Mouse (Mus musculus) kidney, postnatal 14 days (tissue): ENCODE data around the gene Celf5.
"Not testable (repeated sequence)": the region's sequence is repeated elsewhere in the genome, so short reads cannot be mapped to it uniquely, and the experiment has no call there.

ENCODE experiments used
- DNase-seq: peaks from one replicate; pipeline ENCODE4 v3.0.0; 2022; ENCODE audit warnings: mixed read lengths

Gene Celf5

GRCm38 (mm10) chr10:81451365-81451745 is 31.2 kb downstream of the Celf5 start:
- DNase-seq = no peak

- DNase-seq = no peak
Measured at GRCm38 (mm10) chr10:81450641-81451364, 31.7 kb downstream of the Celf5 start.

- peak; percentile 89 for DNase-seq
Measured at GRCm38 (mm10) chr10:81450140-81450539, 32.4 kb downstream of the Celf5 start.

- not testable (repeated sequence) for DNase-seq
Measured at GRCm38 (mm10) chr10:81445516-81445915, 37.0 kb downstream of the Celf5 start.

GRCm38 (mm10) chr10:81441019-81441418 is 41.5 kb downstream of the Celf5 start:
- no peak for DNase-seq

GRCm38 (mm10) chr10:81435436-81435835 is 47.1 kb downstream of the Celf5 start:
- DNase-seq = peak; percentile 92

- DNase-seq = peak; percentile 32
Measured at GRCm38 (mm10) chr10:81434361-81435263, 47.9 kb downstream of the Celf5 start.

- peak; percentile 36 for DNase-seq
Measured at GRCm38 (mm10) chr10:81433541-81434289, 48.8 kb downstream of the Celf5 start.

GRCm38 (mm10) chr10:81432868-81433262 is 49.6 kb downstream of the Celf5 start:
- DNase-seq = peak; percentile 97

GRCm38 (mm10) chr10:81432169-81432867 is 50.2 kb downstream of the Celf5 start:
- DNase-seq = peak; percentile 26

- peak; percentile 89 for DNase-seq
Measured at GRCm38 (mm10) chr10:81431526-81432168, 50.9 kb downstream of the Celf5 start.

GRCm38 (mm10) chr10:81430831-81431525 is 51.5 kb downstream of the Celf5 start:
- DNase-seq = peak; percentile 82

- peak; percentile 91 for DNase-seq
Measured at GRCm38 (mm10) chr10:81430141-81430830, 52.2 kb downstream of the Celf5 start.

GRCm38 (mm10) chr10:81429605-81430061 is 52.9 kb downstream of the Celf5 start:
- peak; percentile 95 for DNase-seq

GRCm38 (mm10) chr10:81429092-81429491 is 53.4 kb downstream of the Celf5 start:
- DNase-seq = peak; percentile 6

GRCm38 (mm10) chr10:81428507-81428870 is 54.0 kb downstream of the Celf5 start:
- DNase-seq = peak; percentile 2

- peak; percentile 13 for DNase-seq
Measured at GRCm38 (mm10) chr10:81427804-81428506, 54.6 kb downstream of the Celf5 start.

GRCm38 (mm10) chr10:81427327-81427726 is 55.2 kb downstream of the Celf5 start:
- DNase-seq = no peak

- DNase-seq = peak; percentile 82
Measured at GRCm38 (mm10) chr10:81426897-81427296, 55.6 kb downstream of the Celf5 start.
